Mouse (Mus musculus) large intestine, adult 2 months (tissue): ENCODE measurements at regions not wholly inside any gene's neighbourhood (a gene's known extent, or its start where the extent isn't known, plus 50 kb on each side); places are given as distances from the start of the nearest gene placed in this dataset.
"Not testable (repeated sequence)": the region's sequence is repeated elsewhere in the genome, so short reads cannot be mapped to it uniquely, and the experiment has no call there.

Source experiments
- DNase-seq: peaks from one replicate; pipeline ENCODE4 v3.0.0-alpha.2; 2012; ENCODE audit warnings: low read depth, low spot score
- WGBS: fragments of 180-500 bp; shearing (Covaris S2); methylation state at CpG from one replicate; pipeline ENCODE4 v1.1.7; 2018; 5-methylcytosine and 5-hydroxymethylcytosine counted together

DNA sequence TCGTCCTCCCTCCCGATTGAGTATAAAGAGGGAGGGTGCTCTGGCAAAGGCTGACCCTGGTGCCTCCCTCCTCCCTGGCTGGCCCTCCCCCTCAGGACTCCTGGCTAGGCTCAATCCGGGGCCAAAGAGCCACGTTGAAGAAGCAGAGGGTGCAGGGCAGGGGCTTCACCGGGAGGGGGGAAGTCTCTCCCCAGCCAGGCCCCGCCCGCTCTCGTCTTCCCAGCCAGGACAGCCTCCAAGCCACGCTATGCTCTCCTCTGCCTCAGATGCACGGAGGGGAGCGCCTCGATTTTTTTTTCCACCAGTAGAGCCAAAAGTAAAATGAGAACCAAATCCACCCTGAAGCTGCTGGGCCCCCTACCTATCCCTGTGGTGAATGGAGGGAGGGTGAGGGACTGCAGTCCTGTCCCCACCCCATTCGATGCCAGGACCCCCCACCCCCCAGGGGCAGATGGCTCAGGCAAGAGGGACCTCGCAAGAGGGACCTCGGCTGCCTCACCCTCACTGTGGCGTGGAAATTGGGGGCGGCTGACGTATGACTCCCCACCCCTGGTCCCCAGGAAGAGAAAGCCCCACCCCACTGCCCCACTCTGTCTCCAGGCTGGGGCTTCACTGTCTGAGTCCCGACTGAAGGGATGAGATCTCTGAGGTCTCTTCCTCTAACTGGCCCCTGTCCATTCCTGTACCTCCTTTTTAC, 53.2 kb upstream of the Col1a1 start:
- 6% methylated on average over 19 of the region's 19 CpGs for WGBS
- DNase-seq: no peak

DNA sequence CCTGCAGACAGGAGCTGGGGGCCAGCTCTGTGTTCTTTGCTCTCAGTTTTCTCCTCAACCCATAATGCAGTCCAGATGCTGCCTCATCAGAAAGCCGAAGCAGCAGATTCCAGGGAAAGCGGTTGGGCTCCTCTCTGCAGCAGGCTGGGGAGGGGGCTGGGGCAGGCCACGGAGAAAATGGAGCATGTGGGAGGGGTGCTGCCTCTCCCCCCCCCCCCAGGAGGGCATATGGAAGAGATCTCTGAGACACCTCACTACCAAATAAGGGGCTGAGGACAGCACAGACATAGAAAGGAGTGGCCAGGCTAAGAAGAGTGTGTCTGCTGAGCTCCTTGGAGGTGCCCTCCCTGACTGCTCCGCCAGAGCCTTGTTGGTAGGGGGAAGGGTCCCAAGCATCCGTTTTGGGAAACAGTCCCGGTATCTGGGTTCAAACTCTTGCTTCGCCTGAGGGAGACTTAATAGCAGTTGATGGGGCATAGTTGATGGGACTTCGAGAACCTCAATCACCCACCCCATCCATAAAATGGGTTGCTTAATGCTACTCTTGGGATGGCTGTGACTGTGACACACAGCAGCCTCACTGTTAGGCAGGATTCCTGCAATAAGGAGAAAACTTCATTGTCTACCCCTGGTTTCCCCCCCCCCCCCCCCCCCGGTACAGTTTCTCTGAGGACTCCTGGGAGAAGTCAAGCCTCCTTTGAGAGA, 53.9 kb upstream of the Col1a1 start:
- WGBS: 40% methylated on average over 9 of the region's 9 CpGs
- DNase-seq: no peak

DNA sequence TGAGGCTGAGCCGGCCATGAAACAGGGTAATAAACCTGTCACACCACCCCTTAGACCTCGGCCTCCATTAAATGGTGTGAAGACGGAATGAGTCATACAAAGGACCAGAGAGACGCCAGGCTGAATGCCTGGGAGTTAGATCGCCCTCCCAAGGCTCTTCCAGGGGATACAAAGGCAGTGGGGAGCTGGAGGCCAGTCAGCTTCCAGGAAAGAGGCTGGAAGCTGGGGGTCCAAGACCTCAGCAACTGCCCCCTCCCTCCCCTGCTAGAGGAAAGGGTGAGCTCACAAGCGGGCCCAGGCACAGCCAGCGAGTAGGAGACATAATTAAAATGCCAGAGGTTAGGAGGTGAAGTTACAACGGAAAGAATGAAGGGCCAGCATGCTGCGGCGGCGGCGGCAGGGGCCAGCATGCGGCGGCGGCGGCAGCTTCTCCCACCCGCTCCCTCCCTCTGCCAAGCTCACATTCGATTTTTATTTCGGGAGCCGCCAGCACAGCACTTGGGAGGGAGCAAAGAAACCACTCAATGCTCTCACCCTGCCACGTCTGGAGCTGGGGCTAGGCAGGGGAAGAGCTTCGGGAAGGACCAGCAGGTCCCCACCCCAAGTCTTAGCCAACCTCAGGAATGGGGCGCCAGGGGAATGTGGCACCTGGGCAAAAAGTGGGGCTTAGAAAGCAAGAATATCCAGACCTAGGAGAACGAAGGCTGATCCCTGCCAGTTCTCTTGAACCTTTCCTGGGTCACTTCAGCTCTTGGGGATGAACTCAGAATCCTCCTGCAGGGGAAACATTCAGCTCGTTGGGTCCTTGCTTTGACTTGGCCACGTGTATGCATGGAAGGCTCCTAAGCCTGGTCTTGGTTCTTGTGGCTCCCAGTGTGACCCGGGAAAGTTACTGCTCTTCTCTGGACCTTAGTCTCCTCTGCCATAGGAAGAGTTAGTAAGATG, 54.9 kb upstream of the Col1a1 start:
- no peak for DNase-seq

DNA sequence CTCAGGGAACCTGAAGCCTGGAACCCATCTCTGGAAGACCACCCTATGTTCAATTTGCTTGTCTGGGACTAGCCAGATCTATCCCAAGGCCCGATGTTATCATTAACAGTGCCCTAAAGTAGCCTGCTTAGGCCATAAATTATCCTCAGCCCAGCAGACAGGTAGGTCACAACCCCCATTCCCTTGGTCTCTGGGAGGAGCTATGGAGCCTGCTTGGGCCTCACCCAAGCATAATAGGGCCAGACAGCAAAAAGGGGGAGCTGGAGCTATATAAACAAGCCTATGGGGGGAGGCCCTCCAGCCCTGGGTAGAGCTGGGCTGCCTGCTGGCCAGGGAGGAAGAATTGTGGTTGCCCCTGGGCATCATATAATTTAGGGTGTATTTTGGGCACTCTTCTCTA, 59.3 kb upstream of the Col1a1 start:
- DNase-seq: no peak
- 8% methylated on average over 1 of the region's 1 CpGs for WGBS

More for the DNA sequence above, 54.9 kb upstream of the Col1a1 start:
- 10% methylated on average over 27 of the region's 27 CpGs for WGBS

DNA sequence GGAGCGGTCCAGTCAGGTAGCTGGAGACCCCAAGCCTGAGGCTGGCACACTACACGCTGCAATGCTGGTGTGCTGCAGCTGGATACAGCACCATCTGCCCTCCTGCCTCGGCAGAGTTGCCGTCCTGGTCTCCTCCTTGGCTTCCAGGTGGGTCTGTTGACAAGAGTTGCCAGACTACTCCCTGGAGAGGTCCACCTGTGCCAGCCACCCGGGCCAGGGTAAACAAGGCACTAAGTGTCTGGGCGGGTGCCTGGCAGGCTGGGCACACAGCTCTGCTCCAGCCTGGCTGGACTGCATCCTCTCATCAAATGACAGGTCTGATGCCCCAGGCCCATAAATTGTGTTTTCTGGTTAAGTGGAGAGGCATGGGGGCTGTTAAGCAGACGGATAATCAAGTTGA, 61.0 kb upstream of the Col1a1 start:
- DNase-seq: no peak
- 34% methylated on average over 7 of the region's 7 CpGs for WGBS

DNA sequence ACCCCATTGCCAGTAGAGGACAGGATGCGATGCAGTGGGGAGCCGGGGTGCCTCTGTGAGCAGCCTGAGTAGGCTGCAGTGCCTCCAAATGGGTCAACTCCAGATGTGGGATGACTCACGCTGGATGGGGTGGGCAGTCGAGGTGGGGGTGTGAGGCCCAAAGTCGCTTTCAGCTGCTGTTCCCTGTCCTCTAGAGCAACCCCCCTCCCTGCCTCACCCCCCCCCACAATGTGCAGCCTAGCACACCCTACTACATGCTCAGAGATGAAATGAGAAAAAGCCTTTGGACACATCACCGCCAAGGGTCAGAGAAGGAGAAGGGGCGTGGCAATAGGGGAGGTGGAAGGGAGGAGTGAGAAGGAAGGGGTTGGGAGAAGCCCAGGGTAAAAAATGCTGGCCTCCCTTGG, 61.9 kb upstream of the Col1a1 start:
- no peak for DNase-seq
- 22% methylated on average over 7 of the region's 7 CpGs for WGBS

DNA sequence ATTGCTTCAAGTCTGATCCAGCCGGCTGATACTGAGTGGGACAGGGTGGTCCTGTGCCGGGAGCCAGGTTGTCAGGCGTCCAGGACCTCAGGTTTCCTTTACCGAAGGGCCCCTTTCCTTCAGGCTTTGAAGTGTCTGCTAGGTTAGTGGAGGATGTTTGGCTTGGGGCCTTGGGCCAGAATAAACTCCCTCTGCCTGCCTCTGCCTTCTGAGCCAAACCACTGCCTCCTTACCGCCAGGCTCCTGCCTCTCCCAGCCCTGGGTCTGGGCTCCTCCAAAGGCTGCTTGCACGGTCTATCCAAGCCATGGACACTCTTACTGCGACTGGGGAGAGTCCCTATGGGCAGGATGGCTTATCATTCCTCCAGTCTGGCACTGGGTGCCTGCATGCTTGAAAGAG, 62.3 kb upstream of the Col1a1 start:
- WGBS: 9% methylated on average over 7 of the region's 7 CpGs
- no peak for DNase-seq

DNA sequence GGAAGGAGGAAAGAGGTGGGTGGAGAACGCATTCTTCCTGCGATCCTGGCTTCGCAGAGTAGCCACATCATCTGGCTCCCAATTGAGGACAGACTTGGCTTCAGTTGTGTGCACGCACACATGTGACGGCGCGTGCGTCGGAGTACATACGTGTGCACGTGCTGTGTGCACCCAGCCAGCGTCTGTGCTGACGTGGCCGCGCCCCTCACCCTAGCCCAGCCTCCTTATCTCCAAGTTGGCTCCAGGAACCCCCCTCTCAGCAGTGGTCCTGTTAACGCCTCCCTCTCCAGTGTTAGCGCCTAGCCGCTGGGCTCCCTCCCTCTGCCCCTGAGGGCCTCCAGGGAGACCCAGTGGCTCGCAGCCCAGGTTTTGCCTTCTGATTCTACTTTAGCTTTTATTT, 63.1 kb upstream of the Col1a1 start:
- 6% methylated on average over 19 of the region's 19 CpGs for WGBS
- no peak for DNase-seq

DNA sequence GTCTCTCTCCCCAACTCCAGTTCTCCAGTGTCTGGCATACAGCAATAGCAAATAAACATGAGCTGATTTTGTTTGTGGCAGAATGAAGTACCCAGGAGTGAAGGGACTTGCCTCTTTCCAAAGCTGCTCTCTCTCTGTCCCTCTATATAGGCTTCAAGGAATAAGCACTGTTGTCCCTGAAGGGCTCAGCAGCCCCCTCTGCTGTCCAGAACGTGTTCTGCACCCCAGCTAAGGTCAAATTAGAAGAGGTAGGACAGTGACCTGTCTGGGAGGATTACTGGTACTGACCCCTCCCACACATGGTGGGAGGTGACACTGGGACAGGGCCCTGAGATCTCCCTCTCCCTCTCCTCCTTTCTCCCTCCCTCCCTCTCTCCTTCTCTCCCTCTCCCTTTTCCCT, 65.7 kb upstream of the Col1a1 start:
- WGBS: 0% methylated on average over 1 of the region's 1 CpGs
- DNase-seq: no peak

DNA sequence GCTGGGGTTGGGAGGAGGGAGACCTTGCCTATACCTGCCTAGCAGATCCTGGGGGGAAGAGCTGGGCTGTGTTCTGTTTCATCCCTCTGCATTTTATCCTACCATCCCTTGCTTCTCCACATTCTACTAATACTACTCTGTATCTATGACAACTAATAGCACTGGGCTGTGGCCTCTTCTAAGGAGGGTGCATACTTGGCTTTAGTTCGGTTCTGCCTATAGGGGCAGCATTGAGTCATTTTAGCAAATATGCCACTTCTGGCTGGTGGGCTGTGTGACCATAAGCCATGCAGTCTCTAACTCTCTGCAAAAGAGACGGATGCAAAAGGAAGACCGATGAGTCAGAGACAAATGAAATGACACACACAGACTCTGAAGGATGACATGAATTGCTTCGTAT, 66.2 kb upstream of the Col1a1 start:
- WGBS: 30% methylated on average over 4 of the region's 4 CpGs
- not testable (repeated sequence) for DNase-seq

DNA sequence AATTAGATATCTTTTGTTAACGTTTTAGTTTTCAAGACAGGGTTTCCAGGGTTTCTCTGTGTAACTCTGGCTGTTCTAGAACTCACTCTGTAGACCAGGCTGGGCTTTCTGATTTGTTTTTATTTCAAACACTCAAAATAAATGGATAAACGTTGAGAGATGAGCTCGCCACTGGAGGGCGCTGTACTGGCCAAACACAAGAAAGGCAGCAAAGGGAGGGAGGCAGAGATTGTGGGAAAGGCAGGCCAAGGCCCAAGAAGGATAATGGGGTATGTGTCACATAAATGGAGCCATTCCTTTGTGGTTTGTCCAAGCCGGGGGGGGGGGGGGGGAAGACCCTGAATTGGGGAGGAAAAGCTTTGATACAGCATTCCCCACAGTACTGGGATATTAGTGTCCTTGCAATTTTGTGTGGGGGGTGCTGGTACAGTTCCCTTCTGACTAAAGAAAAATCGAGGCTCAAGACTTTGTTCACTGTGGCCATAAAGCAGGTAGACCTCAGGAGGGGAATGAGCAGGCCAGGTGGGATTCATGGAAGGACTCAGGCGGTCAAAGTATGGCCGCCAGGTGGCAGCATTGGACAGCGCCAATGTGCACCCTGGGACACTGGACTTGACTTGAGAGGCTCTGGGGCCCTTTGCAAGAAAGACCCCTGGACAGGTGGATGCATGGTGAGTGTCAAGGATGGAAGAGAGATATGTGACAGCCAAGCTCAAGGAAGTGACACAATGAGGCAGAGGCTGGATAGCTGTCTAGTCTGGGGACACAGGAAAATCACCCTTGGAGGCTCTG, 69.7 kb upstream of the Col1a1 start:
- WGBS: 12% methylated on average over 9 of the region's 9 CpGs
- DNase-seq: peak; percentile 45

DNA sequence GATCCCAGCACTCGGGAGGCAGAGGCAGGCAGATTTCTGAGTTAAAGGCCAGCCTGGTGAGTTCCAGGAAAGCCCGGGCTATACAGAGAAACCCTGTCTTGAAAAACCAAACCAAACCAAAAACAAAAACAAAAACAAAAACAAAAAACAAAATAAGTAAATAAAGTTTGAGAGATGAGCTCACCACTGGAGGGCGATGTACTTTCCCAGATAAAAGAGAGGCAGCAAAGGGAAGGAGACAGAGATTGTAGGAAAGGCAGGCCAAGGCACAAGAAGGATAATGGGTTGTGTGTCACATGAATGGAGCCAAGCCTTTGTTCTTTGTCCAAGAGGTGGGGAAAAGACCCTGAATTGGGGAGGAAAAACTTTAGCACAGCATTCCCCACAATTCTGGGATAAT, 67.6 kb upstream of the Tmem92 start:
- DNase-seq: no peak
- WGBS: 91% methylated on average over 3 of the region's 3 CpGs

DNA sequence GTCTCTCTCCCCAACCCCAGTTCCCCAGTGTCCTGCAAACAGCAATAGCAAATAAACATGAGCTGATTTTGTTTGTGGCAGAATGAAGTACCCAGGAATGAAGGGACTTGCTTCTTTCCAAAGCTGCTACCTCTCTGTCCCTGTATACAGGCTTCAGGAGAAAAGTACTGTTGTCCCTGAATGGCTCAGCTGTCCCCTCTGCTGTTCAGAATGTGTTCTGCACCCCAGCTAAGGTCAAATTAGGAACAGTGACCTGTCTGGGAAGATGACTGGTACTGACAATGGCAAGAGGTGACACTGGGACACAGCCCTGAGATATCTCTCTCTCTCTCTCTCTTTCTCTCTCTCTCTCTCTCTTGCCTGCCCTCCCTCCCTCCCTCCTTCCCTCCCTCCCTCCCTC, 56.6 kb upstream of the Tmem92 start:
- DNase-seq: no peak

DNA sequence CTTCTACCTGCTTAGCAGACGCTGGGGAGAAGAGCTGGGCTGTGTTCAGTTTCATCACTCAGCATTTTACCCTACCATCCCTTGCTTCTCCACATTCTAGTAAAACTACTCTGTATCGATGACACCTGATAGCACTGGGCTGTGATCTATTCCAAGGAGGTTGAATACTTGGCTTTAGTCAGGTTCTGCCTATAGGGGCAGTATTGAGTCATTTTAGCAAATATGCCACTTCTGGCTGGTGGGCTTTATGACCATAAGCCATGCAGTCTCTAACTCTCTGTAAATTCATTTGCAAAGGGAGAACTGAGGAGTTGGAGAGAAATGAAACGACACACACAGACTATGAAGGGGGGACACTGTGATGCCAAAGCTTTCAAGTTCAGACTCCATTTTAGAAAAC, 55.6 kb upstream of the Tmem92 start:
- DNase-seq: no peak
- WGBS: 82% methylated on average over 3 of the region's 3 CpGs

DNA sequence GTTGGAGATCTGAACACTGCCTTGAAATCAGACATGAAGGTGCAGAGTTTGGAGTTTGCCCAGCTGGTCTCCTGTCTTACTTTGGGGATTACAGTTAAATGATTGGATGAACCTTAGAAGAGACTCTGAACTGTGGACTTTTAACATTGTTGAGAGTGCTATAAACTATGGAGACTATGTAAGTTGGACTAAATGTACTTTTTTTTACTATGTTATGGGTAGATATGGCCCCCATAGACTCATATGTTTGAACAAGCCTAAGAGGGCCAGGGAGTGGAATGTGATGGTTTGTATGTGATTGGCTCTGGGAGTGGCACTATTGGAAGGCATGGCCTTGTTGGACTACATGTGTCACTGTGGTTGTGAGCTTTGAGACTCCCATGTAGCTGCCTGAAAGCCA, 53.8 kb upstream of the Tmem92 start:
- DNase-seq: no peak

DNA sequence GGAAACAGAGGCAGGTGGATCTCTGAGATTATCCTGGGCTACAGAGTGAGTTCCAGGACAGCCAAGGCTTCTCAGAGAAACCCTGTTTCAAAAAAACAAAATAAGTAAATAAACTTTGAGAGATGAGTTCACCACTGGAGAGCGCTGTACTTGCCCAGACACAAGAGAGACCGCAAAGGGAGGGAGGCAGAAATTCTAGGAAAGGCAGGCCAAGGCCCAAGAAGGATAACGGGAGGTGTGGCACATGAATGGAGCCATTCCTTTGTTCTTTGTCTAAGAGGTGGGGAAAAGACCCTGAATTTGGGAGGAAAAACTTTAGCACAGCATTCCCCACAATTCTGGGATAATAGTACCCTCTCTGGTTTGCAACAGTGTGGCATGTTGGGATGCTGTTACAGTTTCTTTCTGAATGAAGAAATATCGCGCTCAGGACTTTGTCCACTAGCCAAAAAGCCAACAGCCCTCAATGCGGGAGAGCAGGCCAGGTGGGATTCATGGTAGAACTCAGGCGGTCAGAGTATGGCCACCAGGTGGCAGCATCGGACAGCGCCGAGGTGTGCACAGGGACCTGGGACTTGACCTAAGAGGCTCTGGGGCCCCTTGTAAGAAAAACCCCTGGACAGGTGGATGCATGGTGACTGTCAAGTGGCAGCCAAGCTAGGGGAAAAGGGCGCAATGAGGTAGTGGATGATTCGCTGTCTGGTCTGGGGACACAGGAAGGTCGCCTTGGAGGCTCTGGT, 49.9 kb upstream of the Tmem92 start:
- WGBS: 32% methylated on average over 13 of the region's 13 CpGs
- peak; percentile 18 for DNase-seq
